Mouse (Mus musculus) liver, adult (tissue): Measurements from ENCODE around the gene Usp33.

Experiments used
- GATA4 ChIP-seq: IDR thresholded peaks from 2 replicates; pipeline ENCODE4 v1.6.1; 2014; ENCODE audit warnings: mild to moderate bottlenecking, low read length; ENCODE audit not compliant: insufficient replicate concordance

Usp33 gene

GRCm38 (mm10) chr3:152410980-152411551 is 64.8 kb downstream of the Usp33 start:
- no peak for TF ChIP-seq GATA4

- no peak for TF ChIP-seq GATA4
Observed at GRCm38 (mm10) chr3:152412362-152412761, 66.1 kb downstream of the Usp33 start.

- TF ChIP-seq GATA4 = no peak
Observed at GRCm38 (mm10) chr3:152428925-152429324, 82.6 kb downstream of the Usp33 start.

- no peak for TF ChIP-seq GATA4
Observed at GRCm38 (mm10) chr3:152432677-152433076, 86.4 kb downstream of the Usp33 start.

GRCm38 (mm10) chr3:152435590-152435989 is 89.3 kb downstream of the Usp33 start:
- no peak for TF ChIP-seq GATA4

GRCm38 (mm10) chr3:152438068-152438467 is 91.8 kb downstream of the Usp33 start:
- no peak for TF ChIP-seq GATA4

GRCm38 (mm10) chr3:152442795-152443194 is 96.5 kb downstream of the Usp33 start:
- TF ChIP-seq GATA4 = no peak
